Mouse (Mus musculus) hindbrain, embryonic 14.5 days (tissue): ENCODE data around the gene Sec61a1. TPM values are rescaled to one million over a fixed set of nuclear protein-coding genes. Genes with fewer than 3 reads are reported as not detected.

Source experiments
- ATAC-seq: fragments of 200-750 bp; cut with Nextera tagmentation; 2 replicates; pipeline ENCODE4 v1.8.0; 2017; ENCODE audit warnings: moderate number of reproducible peaks, mild to moderate bottlenecking, moderate TSS enrichment, moderate library complexity; ENCODE audit not compliant: low FRiP score
- DNase-seq: peaks from one replicate; pipeline ENCODE4 v3.0.0-alpha.2; 2015; ENCODE audit warnings: low spot score
- H3K27ac ChIP-seq: fragments of 300-500 bp; sonication (generic); 2 replicates; pipeline ENCODE4 v1.5.1; 2014; ENCODE audit warnings: mild to moderate bottlenecking, moderate library complexity
- H3K27me3 ChIP-seq: fragments of 300-500 bp; sonication (generic); 2 replicates; pipeline ENCODE4 v1.6.1; 2014; ENCODE audit warnings: mild to moderate bottlenecking, low read length, mixed read lengths; ENCODE audit not compliant: control insufficient read depth, insufficient read depth
- H3K36me3 ChIP-seq: fragments of 300-500 bp; sonication (generic); replicated peaks from 2 replicates; pipeline ENCODE4 v1.6.1; 2014; ENCODE audit not compliant: control insufficient read depth, insufficient read depth
- H3K4me1 ChIP-seq: fragments of 300-500 bp; sonication (generic); replicated peaks from 2 replicates; pipeline ENCODE4 v1.6.1; 2014; ENCODE audit warnings: antibody characterized with exemption, low read length, mixed read lengths; ENCODE audit not compliant: control insufficient read depth, insufficient read depth
- H3K4me2 ChIP-seq: fragments of 300-500 bp; sonication (generic); replicated peaks from 2 replicates; pipeline ENCODE4 v1.6.1; 2014; ENCODE audit warnings: mild to moderate bottlenecking, moderate library complexity
- H3K4me3 ChIP-seq: fragments of 300-500 bp; sonication (generic); replicated peaks from 2 replicates; pipeline ENCODE4 v1.5.1; 2014; ENCODE audit warnings: mild to moderate bottlenecking, low read length
- H3K9ac ChIP-seq: fragments of 300-500 bp; sonication (generic); 2 replicates; pipeline ENCODE4 v1.6.1; 2014
- H3K9me3 ChIP-seq: fragments of 300-500 bp; sonication (generic); 2 replicates; pipeline ENCODE4 v1.6.1; 2016; ENCODE audit warnings: low read length; ENCODE audit not compliant: control insufficient read depth
- WGBS: fragments of 180-500 bp; shearing (Covaris S2); extraction: QIAGEN DNeasy Blood & Tissue Kit; methylation state at CpG from one replicate; pipeline ENCODE4 v1.1.7; 2014; 5-methylcytosine and 5-hydroxymethylcytosine counted together
- polyA plus RNA-seq: library from polyadenylated mRNA; unstranded; fragments of >200 nt; fragmentation: Nextera tagmentation; extraction: Ambion mirVana; gene quantifications from 2 replicates; pipeline ENCODE4 v1.2.1, GENCODE M21; 2014

The Sec61a1 gene
- polyA plus RNA-seq, 1 experiment from 2014 or later, result 140 TPM

DNA sequence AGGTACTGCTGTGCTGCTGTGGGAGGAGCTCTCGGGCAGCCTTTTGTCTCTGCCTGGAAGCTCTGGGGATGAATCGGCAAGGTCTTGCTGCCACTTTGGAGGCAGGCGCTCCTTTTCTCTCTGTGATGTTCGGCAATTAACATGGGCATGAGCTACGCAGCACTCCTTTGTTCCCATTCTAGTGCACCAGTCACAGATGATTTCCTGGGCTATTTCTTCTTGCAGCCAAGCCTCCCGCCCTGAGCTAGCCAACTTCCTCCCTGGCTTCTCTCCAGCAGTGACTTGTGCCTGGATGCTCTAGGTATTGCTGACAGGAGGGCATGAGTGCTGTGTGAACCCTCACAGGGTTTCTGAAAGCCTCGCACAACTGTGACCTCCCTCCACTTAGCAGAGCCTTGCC, 35.6 kb downstream of the Sec61a1 start:
- Histone ChIP-seq H3K36me3 (peaks cover 86% of the 10 kb centered on the region), H3K4me3 (no peak overlapping the region), H3K9ac (no peak overlapping the region), H3K27me3 (no peaks in the 10 kb centered on the region), H3K9me3 (no peaks in the 10 kb centered on the region), H3K4me2 (no peak overlapping the region), H3K27ac (no peak overlapping the region), H3K4me1 (no peaks in the 10 kb centered on the region)
- WGBS, result 59% methylated on average over 7 of the region's 7 CpGs
- DNase-seq, result no peak
- ATAC-seq, result no peak

- Histone ChIP-seq H3K9me3 (no peaks in the 10 kb centered on the region), H3K27ac (no peak overlapping the region), H3K36me3 (peaks cover 90% of the 10 kb centered on the region), H3K4me2 (no peak overlapping the region), H3K4me1 (no peaks in the 10 kb centered on the region), H3K27me3 (no peaks in the 10 kb centered on the region), H3K9ac (no peak overlapping the region), H3K4me3 (no peak overlapping the region)
- no peak for DNase-seq
- ATAC-seq, result no peak
- WGBS, result 64% methylated on average over 6 of the region's 6 CpGs
These were observed 38.3 kb downstream of the Sec61a1 start for GRCm38 (mm10) chr6:88480421-88480820.

GRCm38 (mm10) chr6:88469878-88470277, 48.8 kb downstream of the Sec61a1 start:
- ATAC-seq, result no peak
- H3K9me3 ChIP-seq, result no peaks in the 10 kb centered on the region
- H3K27ac ChIP-seq, result no peak overlapping the region
- no peak for DNase-seq
- no peak overlapping the region for H3K4me2 ChIP-seq
- H3K27me3 ChIP-seq, result no peaks in the 10 kb centered on the region
- peaks cover 9% of the 10 kb centered on the region for H3K4me1 ChIP-seq
- H3K4me3 ChIP-seq, result no peak overlapping the region
- peaks cover 73% of the 10 kb centered on the region for H3K36me3 ChIP-seq
- no peak overlapping the region for H3K9ac ChIP-seq
- WGBS, result 62% methylated on average over 6 of the region's 6 CpGs

DNA sequence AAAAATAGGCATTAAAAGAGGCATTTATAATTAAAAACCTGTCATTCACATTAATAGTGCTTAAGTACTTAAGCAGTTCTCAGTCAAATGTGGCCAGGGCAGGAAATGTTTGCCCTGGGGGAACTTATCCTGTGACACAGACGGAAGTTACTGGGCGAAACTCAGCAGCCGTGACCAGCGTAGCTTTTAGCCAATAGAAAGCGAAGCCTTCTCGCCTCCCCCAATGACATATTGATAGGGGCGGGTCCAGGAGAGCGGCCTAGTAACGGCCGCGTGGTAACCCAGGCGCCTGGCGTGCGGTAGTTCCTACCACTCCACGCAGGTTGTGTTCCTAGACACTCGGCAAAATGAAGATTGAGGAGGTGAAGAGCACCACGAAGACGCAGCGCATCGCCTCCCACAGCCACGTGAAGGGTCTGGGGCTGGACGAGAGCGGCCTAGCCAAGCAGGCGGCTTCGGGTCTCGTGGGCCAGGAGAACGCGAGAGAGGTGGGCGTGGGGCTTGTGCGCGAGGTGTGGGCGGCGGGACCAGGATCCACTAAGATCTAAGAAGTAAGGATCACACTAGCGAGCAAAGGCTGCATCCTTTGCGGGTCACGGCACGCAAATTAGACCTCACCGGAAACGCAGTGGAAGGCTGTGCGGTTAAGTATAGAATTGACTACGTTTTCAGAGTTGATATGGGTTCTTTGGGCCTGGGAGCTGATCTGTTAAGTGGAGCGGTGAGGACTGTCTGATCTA, 53.4 kb downstream of the Sec61a1 start, which contains the start of gene Ruvbl1:
Gene Ruvbl1, plus strand, starts transcription at position 229 of the 740 bp plus-strand sequence.
- DNase-seq, result peak; percentile 95
- Histone ChIP-seq H3K4me2 (peak within 1 kb of the TSS; percentile 60), H3K9me3 (no peaks in the 10 kb centered on the region), H3K36me3 (peaks cover 28% of the 10 kb centered on the region), H3K4me3 (peak within 1 kb of the TSS; percentile 47), H3K27me3 (no peaks in the 10 kb centered on the region), H3K4me1 (peaks cover 9% of the 10 kb centered on the region), H3K27ac (no peak within 1 kb of the TSS), H3K9ac (peak within 1 kb of the TSS; percentile 76)
- ATAC-seq, result peak; percentile 100
- WGBS, result under 1% methylated on average over 42 of the region's 42 CpGs

GRCm38 (mm10) chr6:88454545-88454944, 64.2 kb downstream of the Sec61a1 start:
- DNase-seq (no peak), ATAC-seq (no peak)
- no peaks in the 10 kb centered on the region for H3K27me3 ChIP-seq
- H3K4me2 ChIP-seq, result no peak overlapping the region
- H3K9ac ChIP-seq, result no peak overlapping the region
- H3K27ac ChIP-seq, result no peak overlapping the region
- WGBS, result 77% methylated on average over 2 of the region's 2 CpGs
- H3K4me1 ChIP-seq, result no peaks in the 10 kb centered on the region
- H3K36me3 ChIP-seq, result no peaks in the 10 kb centered on the region
- no peaks in the 10 kb centered on the region for H3K9me3 ChIP-seq
- H3K4me3 ChIP-seq, result no peak overlapping the region

Other genes starting within 250 kb of the Sec61a1 start
- gene Eefsec, start 72.4 kb downstream of the Sec61a1 start, polyA plus RNA-seq, result 27.5 and 28.9 TPM in 2 replicates
- 86.0 and 97.6 TPM in 2 replicates for gene Ruvbl1, start 53.5 kb downstream of the Sec61a1 start, polyA plus RNA-seq
- 0.62 TPM in 1 of 2 replicates, not detected in the other for gene Kbtbd12, start 119.0 kb upstream of the Sec61a1 start, polyA plus RNA-seq
- gene Mgll, start 205.5 kb upstream of the Sec61a1 start, polyA plus RNA-seq, result 51.1 and 51.3 TPM in 2 replicates